Mouse (Mus musculus) small intestine, adult 2 months (tissue): ENCODE measurements around the gene Srp14. TPM values are rescaled to one million over a fixed set of nuclear protein-coding genes. Genes with fewer than 3 reads are reported as not detected.

ENCODE experiments used
- H3K27ac ChIP-seq: fragments of 200-500 bp; 2 replicates; pipeline ENCODE4 v1.5.1; 2012; ENCODE audit warnings: low read depth, low read length, control low read depth, inconsistent platforms; ENCODE audit not compliant: insufficient read depth
- H3K27me3 ChIP-seq: fragments of 200-500 bp; 2 replicates; pipeline ENCODE4 v1.6.1; 2012; ENCODE audit warnings: mild to moderate bottlenecking, moderate library complexity, low read length, inconsistent platforms; ENCODE audit not compliant: control insufficient read depth, insufficient read depth
- H3K36me3 ChIP-seq: fragments of 200-500 bp; 2 replicates; pipeline ENCODE4 v1.6.1; 2012; ENCODE audit warnings: mild to moderate bottlenecking, low read length, control low read depth, inconsistent platforms; ENCODE audit not compliant: control insufficient read depth, insufficient read depth
- H3K4me1 ChIP-seq: fragments of 200-500 bp; 2 replicates; pipeline ENCODE4 v1.6.1; 2012; ENCODE audit warnings: low read length, inconsistent platforms, mixed read lengths; ENCODE audit not compliant: control insufficient read depth, insufficient read depth, insufficient read length
- H3K4me3 ChIP-seq: fragments of 200-500 bp; 2 replicates; pipeline ENCODE4 v1.5.1; 2012; ENCODE audit warnings: low read depth, mild to moderate bottlenecking, control low read depth, inconsistent platforms, low read length, moderate library complexity
- CTCF ChIP-seq: fragments of 200-500 bp; IDR thresholded peaks from 2 replicates; pipeline ENCODE4 v1.5.1; 2012; ENCODE audit warnings: low read depth, mild to moderate bottlenecking, control low read depth, inconsistent platforms, low read length, moderate library complexity, mixed read lengths; ENCODE audit not compliant: insufficient replicate concordance, insufficient read length; ENCODE audit errors: extremely low read depth
- POLR2A ChIP-seq: fragments of 200-500 bp; IDR thresholded peaks from 2 replicates; pipeline ENCODE4 v1.6.1; 2012; ENCODE audit warnings: low read depth, mild to moderate bottlenecking, control low read depth, inconsistent platforms, low read length, moderate library complexity
- WGBS: fragments of 180-500 bp; shearing (Covaris S2); methylation state at CpG from one replicate; pipeline ENCODE4 v1.1.7; 2018; 5-methylcytosine and 5-hydroxymethylcytosine counted together
- polyA plus RNA-seq: library from polyadenylated mRNA; depleted of rRNA; stranded (reverse); fragments of >200 nt; gene quantifications from 2 replicates; pipeline ENCODE4 v1.2.3, GENCODE M21; 2012; rRNA removed

The Srp14 gene
- 10.9 and 16.3 TPM in 2 replicates for polyA plus RNA-seq

DNA sequence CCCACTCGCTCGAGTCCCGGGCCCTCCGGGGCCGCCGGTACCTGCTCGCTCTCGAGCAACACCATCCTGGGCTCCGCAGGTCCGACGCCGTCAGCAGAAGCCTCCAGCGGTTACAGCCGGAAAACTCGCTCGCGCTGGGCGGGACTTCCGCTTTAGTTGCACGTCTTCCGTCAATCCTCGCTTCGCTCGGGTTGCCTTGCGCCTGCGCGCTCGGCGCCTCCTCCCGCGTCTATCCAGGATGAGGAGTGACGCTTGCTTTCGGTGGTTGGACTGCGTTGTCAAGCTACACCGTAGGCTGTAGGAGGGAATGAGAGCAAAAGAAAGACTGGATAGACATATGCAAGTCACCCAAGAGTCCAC is at the start of gene Srp14:
Gene Srp14, minus strand, starts transcription at position 162 of the 360 bp plus-strand sequence.
- H3K4me1 ChIP-seq: peaks cover 4% of the 10 kb centered on the region; the same call in 1 of the 2 replicates
- H3K4me3 ChIP-seq: peak within 1 kb of the TSS; percentile 80
- H3K27me3 ChIP-seq: no peaks in the 10 kb centered on the region
- under 1% methylated on average over 35 of the region's 35 CpGs for WGBS
- peaks cover 10% of the 10 kb centered on the region; the same call in 1 of the 2 replicates for H3K36me3 ChIP-seq
- TF ChIP-seq CTCF (no peak), POLR2A (peak; percentile 89)
- H3K27ac ChIP-seq: peak within 1 kb of the TSS; percentile 67

DNA sequence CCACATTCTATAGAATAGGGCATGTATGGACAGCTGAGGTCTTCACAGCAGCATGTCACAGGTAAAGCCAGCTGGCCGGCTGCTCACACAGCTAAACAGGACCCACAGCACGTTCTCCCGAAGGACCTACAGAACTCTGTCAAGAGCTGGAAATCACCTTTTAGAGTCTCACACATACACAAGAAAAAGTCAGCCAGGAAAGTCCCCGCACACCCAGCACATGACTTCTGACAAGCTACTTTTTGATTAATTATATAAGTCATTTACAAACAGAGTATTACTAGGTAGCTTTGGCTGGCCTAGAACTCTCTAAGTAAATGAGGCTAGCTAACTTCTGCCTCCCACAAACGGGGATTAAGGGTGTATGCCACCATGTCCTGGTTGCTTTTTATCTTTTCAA is 47.0 kb upstream of the Srp14 start:
- Histone ChIP-seq H3K27ac (no peak overlapping the region), H3K27me3 (no peaks in the 10 kb centered on the region), H3K4me1 (peaks cover 2% of the 10 kb centered on the region; the same call in 1 of the 2 replicates), H3K36me3 (no peaks in the 10 kb centered on the region), H3K4me3 (no peak overlapping the region)
- 88% methylated on average over 5 of the region's 5 CpGs for WGBS
- TF ChIP-seq CTCF: no peak
- no peak for TF ChIP-seq POLR2A

DNA sequence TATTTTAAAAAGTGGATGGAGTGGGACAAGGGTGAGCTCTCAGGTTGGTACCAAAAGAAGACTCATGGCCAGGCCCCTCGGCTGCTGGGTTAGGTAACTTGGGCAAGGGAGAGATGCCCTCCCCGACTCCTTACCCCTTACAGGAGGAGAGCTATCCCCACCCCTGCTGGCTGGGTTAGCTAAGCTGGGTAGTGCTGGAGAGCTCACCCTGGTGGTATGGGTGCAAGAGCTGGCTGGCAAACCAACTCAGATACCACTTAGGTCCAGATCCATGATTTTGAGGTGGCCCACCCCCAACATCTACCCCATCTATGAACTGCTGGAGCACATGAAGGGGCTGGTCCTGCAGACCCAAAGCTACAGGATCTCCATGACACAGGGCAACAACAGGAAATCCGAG is 45.3 kb upstream of the Srp14 start:
- H3K27me3 ChIP-seq: no peaks in the 10 kb centered on the region
- WGBS: 83% methylated on average over 3 of the region's 3 CpGs
- no peak for TF ChIP-seq CTCF
- TF ChIP-seq POLR2A: no peak
- peaks cover 9% of the 10 kb centered on the region for H3K4me1 ChIP-seq
- no peak overlapping the region for H3K4me3 ChIP-seq
- H3K27ac ChIP-seq: no peak overlapping the region
- no peaks in the 10 kb centered on the region for H3K36me3 ChIP-seq

DNA sequence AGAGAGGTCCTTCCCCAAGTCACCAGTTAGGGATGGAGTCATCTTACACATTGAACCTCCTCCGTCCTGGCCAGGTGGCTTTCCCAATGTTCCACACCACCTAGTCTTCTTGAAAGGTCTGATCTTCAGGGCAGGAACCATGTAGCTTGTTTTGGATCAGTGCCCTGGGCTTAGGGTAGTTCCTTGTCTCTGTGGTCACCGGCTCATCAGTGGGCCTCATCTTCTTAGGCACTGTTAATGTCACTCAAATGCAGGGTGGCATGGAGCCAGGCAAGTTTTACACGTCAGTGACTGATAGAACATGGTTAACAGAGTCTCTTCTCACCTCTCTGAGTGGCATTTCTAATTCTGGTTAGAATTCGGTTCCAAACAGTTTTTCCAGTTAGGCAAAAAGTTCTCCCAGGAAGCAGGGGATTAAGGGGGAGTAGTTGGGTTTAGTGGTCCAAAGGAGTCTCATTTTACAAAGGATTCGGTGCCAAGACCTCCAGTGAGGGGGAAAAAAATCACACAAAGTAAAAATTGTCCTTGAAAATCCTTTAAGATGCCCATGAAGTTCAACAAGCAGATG is 43.7 kb upstream of the Srp14 start:
- Histone ChIP-seq H3K27ac (no peak overlapping the region), H3K4me3 (no peak overlapping the region), H3K4me1 (peaks cover 9% of the 10 kb centered on the region), H3K27me3 (no peaks in the 10 kb centered on the region), H3K36me3 (no peaks in the 10 kb centered on the region)
- 72% methylated on average over 5 of the region's 5 CpGs for WGBS
- TF ChIP-seq POLR2A (no peak), CTCF (no peak)

DNA sequence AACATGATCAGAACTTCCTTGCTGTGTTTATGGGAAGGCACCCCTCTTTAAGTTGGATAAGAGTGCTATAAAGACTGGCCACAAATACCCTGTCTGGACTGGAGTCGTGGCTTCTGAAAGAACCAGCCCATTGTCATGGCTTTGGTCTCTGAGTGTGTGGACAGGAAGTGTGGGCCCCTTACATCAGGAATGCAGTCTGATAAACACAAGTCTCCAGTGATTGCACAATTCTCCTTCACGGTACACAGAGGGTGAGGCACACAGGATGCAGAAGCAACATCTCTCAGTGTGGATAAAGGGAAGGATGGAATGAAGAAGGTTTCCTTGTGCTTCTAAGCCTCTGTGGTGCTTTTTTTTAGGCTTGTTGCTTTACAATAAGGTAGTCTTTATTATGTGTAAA is 42.8 kb upstream of the Srp14 start:
- no peak for TF ChIP-seq POLR2A
- TF ChIP-seq CTCF: no peak

DNA sequence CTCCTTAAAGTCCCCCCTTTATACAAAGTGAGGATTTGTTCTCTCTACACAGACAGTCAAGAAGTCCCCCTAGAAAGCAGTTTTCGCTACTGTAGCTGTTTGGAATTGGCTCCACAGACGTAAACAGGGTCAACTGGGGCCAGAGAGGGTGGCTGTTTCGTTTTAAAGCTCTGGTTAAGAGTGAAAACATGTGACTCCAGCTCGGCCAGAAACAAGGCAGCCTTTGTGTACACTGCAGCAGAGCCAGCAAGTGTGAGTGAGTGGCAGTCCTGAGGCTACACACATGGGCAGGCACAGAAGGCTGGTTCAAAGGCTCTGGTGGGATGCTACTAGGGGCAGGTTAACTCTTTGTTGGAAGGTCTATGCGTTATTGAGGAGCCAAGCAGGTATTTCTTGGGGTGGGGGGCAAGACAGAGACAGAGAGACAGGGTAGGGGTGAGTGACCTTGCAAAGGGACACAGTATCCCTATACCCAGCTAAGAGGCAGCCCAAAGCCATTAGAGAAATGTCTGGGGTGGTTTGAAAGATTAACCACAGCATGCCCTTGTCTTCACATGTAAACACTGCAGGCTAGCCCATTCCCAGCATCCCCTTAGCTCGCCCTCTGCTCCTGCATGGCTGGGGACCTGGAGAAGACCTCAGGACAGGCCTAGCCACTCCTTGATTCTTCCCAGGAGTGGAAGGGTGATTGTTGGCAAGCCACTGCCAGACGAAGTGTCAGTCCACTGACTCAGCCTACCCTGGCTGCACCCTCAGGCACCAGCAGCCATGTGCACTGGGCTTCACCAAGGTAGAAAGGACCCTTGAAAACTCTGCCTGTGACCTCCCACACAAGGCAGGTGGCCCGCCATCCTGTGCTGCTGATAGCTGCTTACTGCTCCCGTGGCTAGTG is 40.8 kb upstream of the Srp14 start:
- Histone ChIP-seq H3K27ac (peak overlapping the region; percentile 31; the same call in 1 of the 2 replicates), H3K4me3 (no peak overlapping the region), H3K4me1 (peaks cover 9% of the 10 kb centered on the region), H3K36me3 (no peaks in the 10 kb centered on the region), H3K27me3 (no peaks in the 10 kb centered on the region)
- TF ChIP-seq POLR2A (no peak), CTCF (no peak)
- WGBS: 33% methylated on average over 9 of the region's 9 CpGs

More for the DNA sequence above, 42.8 kb upstream of the Srp14 start:
- peaks cover 9% of the 10 kb centered on the region for H3K4me1 ChIP-seq
- WGBS: 11% methylated on average over 2 of the region's 2 CpGs
- no peak overlapping the region for H3K4me3 ChIP-seq
- peak overlapping the region; percentile 17; the same call in 1 of the 2 replicates for H3K27ac ChIP-seq
- H3K36me3 ChIP-seq: no peaks in the 10 kb centered on the region
- no peaks in the 10 kb centered on the region for H3K27me3 ChIP-seq
